Mouse (Mus musculus) lung, adult 2 months (tissue): ENCODE results near the gene Fbxo33.

ENCODE experiments used
- CTCF ChIP-seq: fragments of 200-500 bp; IDR thresholded peaks from 2 replicates; pipeline ENCODE4 v1.5.1; 2011; ENCODE audit warnings: mild to moderate bottlenecking, low read length, control low read depth; ENCODE audit not compliant: insufficient read depth
- POLR2A ChIP-seq: fragments of 200-500 bp; IDR thresholded peaks from 2 replicates; pipeline ENCODE4 v1.6.1; 2011; ENCODE audit warnings: low read depth, mild to moderate bottlenecking, control low read depth, low read length, borderline replicate concordance; ENCODE audit errors: extremely low read depth

DNA sequence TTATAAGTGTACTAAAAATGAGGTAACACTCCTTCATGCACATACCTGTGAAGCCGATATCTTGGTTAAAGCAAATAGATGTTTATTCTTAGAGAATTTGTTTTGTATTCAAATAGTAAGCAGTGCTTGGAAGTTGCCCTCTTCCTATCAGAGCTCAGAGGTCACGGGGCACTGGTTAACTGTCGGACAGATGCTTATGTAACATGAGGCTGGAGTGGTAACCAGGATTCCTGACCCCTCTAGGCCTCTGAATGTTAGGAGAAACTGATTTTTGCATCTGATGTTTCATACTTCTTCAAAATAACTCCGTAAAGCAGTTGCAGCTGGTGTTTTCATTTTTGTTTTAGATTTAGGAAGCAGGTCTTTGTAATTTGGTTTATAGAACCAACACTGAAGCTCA is 24.5 kb downstream of the Fbxo33 start:
- TF ChIP-seq POLR2A (no peak), CTCF (no peak)
